Mouse (Mus musculus) liver, embryonic 13.5 days (tissue): ENCODE data around the gene Rhox4g. TPM values are rescaled to one million over a fixed set of nuclear protein-coding genes. Genes with fewer than 3 reads are reported as not detected.
"Not testable (repeated sequence)": the region's sequence is repeated elsewhere in the genome, so short reads cannot be mapped to it uniquely, and the experiment has no call there.

Source experiments
- ATAC-seq: fragments of 200-750 bp; cut with Nextera tagmentation; 2 replicates; pipeline ENCODE4 v1.8.0; 2017; ENCODE audit warnings: low read depth, mild to moderate bottlenecking, moderate number of reproducible peaks, moderate library complexity
- DNase-seq: peaks from one replicate; pipeline ENCODE4 v3.0.0; 2022
- H3K27ac ChIP-seq: fragments of 300-500 bp; sonication (generic); 2 replicates; pipeline ENCODE4 v1.5.1; 2015; ENCODE audit warnings: moderate library complexity, mild to moderate bottlenecking, inconsistent platforms
- H3K27me3 ChIP-seq: fragments of 300-500 bp; sonication (generic); 2 replicates; pipeline ENCODE4 v1.6.1; 2015; ENCODE audit warnings: mild to moderate bottlenecking, inconsistent platforms
- H3K36me3 ChIP-seq: fragments of 300-500 bp; sonication (generic); 2 replicates; pipeline ENCODE4 v1.6.1; 2015; ENCODE audit warnings: mild to moderate bottlenecking, inconsistent platforms
- H3K4me1 ChIP-seq: fragments of 300-500 bp; sonication (generic); replicated peaks from 2 replicates; pipeline ENCODE4 v1.6.1; 2015; ENCODE audit warnings: inconsistent platforms
- H3K4me2 ChIP-seq: fragments of 300-500 bp; sonication (generic); 2 replicates; pipeline ENCODE4 v1.6.1; 2015; ENCODE audit warnings: inconsistent platforms, mild to moderate bottlenecking, moderate library complexity
- H3K4me3 ChIP-seq: fragments of 300-500 bp; sonication (generic); replicated peaks from 2 replicates; pipeline ENCODE4 v1.5.1; 2015; ENCODE audit warnings: mild to moderate bottlenecking, inconsistent platforms
- H3K9ac ChIP-seq: fragments of 300-500 bp; sonication (generic); 2 replicates; pipeline ENCODE4 v1.6.1; 2015; ENCODE audit warnings: mild to moderate bottlenecking, inconsistent platforms
- H3K9me3 ChIP-seq: fragments of 300-500 bp; sonication (generic); replicated peaks from 2 replicates; pipeline ENCODE4 v1.6.1; 2016; ENCODE audit warnings: inconsistent platforms
- WGBS: fragments of 180-500 bp; shearing (Covaris S2); methylation state at CpG from one replicate; pipeline ENCODE4 v1.1.7; 2015; ENCODE audit not compliant: insufficient replicate concordance; 5-methylcytosine and 5-hydroxymethylcytosine counted together
- polyA plus RNA-seq: library from polyadenylated mRNA; unstranded; fragments of >200 nt; fragmentation: Nextera tagmentation; extraction: Ambion mirVana; gene quantifications from 2 replicates; pipeline ENCODE4 v1.2.1, GENCODE M21; 2015

The Rhox4g gene
- polyA plus RNA-seq: not detected in 2 replicates

DNA sequence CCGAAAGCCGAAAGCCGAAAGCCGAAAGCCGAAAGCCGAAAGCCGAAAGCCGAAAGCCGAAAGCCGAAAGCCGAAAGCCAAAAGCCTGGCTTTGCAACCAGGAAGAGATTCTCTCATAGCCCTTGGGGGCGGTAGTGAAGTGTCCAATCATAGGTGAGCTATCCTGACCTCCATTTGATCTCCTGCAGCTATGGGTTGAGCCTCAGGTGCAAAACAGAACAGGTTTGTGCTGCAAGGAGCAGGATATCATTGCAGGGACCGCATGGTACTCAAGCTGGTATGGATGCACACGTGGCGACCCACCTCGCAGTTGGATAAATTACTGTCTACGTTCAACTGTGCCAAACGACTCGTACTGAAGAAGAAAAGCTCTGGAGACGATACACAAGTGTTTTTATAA is at the start of gene Rhox4g:
Gene Rhox4g (minus strand): TSS at position 101 of the 400 bp plus-strand sequence.
- H3K27ac ChIP-seq, DNase-seq, H3K4me3 ChIP-seq, H3K36me3 ChIP-seq, H3K27me3 ChIP-seq, ATAC-seq, H3K9ac ChIP-seq, H3K4me1 ChIP-seq, H3K4me2 ChIP-seq, H3K9me3 ChIP-seq: not testable (repeated sequence)
- 82% methylated on average over 18 of the region's 20 CpGs for WGBS

GRCm38 (mm10) chrX:37692261-37692660 is 41.1 kb upstream of the Rhox4g start:
- Histone ChIP-seq H3K4me2 (no peak overlapping the region), H3K27ac (no peak overlapping the region), H3K9me3 (no peaks in the 10 kb centered on the region), H3K36me3 (no peaks in the 10 kb centered on the region), H3K4me1 (no peaks in the 10 kb centered on the region), H3K4me3 (no peak overlapping the region), H3K9ac (no peak overlapping the region), H3K27me3 (no peaks in the 10 kb centered on the region)
- no peak for ATAC-seq
- 58% methylated on average over 2 of the region's 2 CpGs for WGBS
- no peak for DNase-seq

- H3K27me3 ChIP-seq: no peaks in the 10 kb centered on the region
- H3K27ac ChIP-seq: no peak overlapping the region
- no peak overlapping the region for H3K9ac ChIP-seq
- no peak for ATAC-seq
- no peaks in the 10 kb centered on the region for H3K36me3 ChIP-seq
- WGBS: 74% methylated on average over 24 of the region's 24 CpGs
- peaks cover 5% of the 10 kb centered on the region; the same call in 1 of the 2 replicates for H3K9me3 ChIP-seq
- H3K4me1 ChIP-seq: no peaks in the 10 kb centered on the region
- no peak for DNase-seq
- H3K4me3 ChIP-seq: no peak overlapping the region
- H3K4me2 ChIP-seq: no peak overlapping the region
Measured at GRCm38 (mm10) chrX:37683031-37683715, 32.0 kb upstream of the Rhox4g start.

GRCm38 (mm10) chrX:37673177-37673576 is 22.1 kb upstream of the Rhox4g start, which contains the start of gene Rhox2h:
TSS of gene Rhox2h (minus strand) at chrX:37673277.
- not testable (repeated sequence) for H3K4me3 ChIP-seq, DNase-seq, H3K9me3 ChIP-seq, H3K27me3 ChIP-seq, H3K36me3 ChIP-seq, H3K4me1 ChIP-seq, H3K27ac ChIP-seq, H3K9ac ChIP-seq, H3K4me2 ChIP-seq, ATAC-seq
- 74% methylated on average over 8 of the region's 8 CpGs for WGBS

GRCm38 (mm10) chrX:37668664-37669063 is 17.5 kb upstream of the Rhox4g start, which contains the start of gene Rhox3h:
TSS of gene Rhox3h (minus strand) at chrX:37668764.
- not testable (repeated sequence) for H3K27me3 ChIP-seq, H3K36me3 ChIP-seq, H3K9ac ChIP-seq, H3K4me2 ChIP-seq, ATAC-seq, H3K4me1 ChIP-seq, H3K9me3 ChIP-seq, DNase-seq, H3K27ac ChIP-seq, H3K4me3 ChIP-seq
- WGBS: 71% methylated on average over 1 of the region's 3 CpGs

GRCm38 (mm10) chrX:37643370-37643769 is 7.8 kb downstream of the Rhox4g start, which contains the start of gene Rhox2g:
TSS of gene Rhox2g (minus strand) at chrX:37643470.
- 69% methylated on average over 6 of the region's 6 CpGs for WGBS
- H3K4me1 ChIP-seq, H3K4me3 ChIP-seq, H3K4me2 ChIP-seq, H3K27ac ChIP-seq, H3K27me3 ChIP-seq, H3K9me3 ChIP-seq, DNase-seq, H3K36me3 ChIP-seq, H3K9ac ChIP-seq, ATAC-seq: not testable (repeated sequence)

GRCm38 (mm10) chrX:37628512-37628911 is 22.6 kb downstream of the Rhox4g start, which contains the start of gene Rhox3g:
TSS of gene Rhox3g (minus strand) at chrX:37628612.
- not testable (repeated sequence) for H3K9me3 ChIP-seq

GRCm38 (mm10) chrX:37607604-37608003 is 43.5 kb downstream of the Rhox4g start, which contains the start of gene Rhox4f:
TSS of gene Rhox4f (minus strand) at chrX:37607704.
- H3K27me3 ChIP-seq, H3K27ac ChIP-seq, DNase-seq: not testable (repeated sequence)

More at GRCm38 (mm10) chrX:37628512-37628911, 22.6 kb downstream of the Rhox4g start, which contains the start of gene Rhox3g:
- not testable (repeated sequence) for H3K9ac ChIP-seq, H3K27ac ChIP-seq, ATAC-seq, H3K4me2 ChIP-seq, DNase-seq, H3K4me1 ChIP-seq, H3K36me3 ChIP-seq, H3K27me3 ChIP-seq, H3K4me3 ChIP-seq
- WGBS: 73% methylated on average over 2 of the region's 2 CpGs

More at GRCm38 (mm10) chrX:37607604-37608003, 43.5 kb downstream of the Rhox4g start, which contains the start of gene Rhox4f:
- not testable (repeated sequence) for H3K4me1 ChIP-seq, H3K9me3 ChIP-seq, H3K4me3 ChIP-seq, H3K4me2 ChIP-seq, H3K9ac ChIP-seq, ATAC-seq, H3K36me3 ChIP-seq
- 85% methylated on average over 16 of the region's 19 CpGs for WGBS

Other genes with a start within 250 kb of the Rhox4g start
- gene Rhox2b, start 239.3 kb downstream of the Rhox4g start, polyA plus RNA-seq: not detected in 2 replicates
- not detected in 2 replicates for gene Rhox4b, start 218.8 kb downstream of the Rhox4g start, polyA plus RNA-seq
- not detected in 2 replicates for gene Rhox2c, start 197.6 kb downstream of the Rhox4g start, polyA plus RNA-seq
- not detected in 2 replicates for gene Rhox3c, start 192.7 kb downstream of the Rhox4g start, polyA plus RNA-seq
- not detected in 2 replicates for gene Rhox4c, start 171.0 kb downstream of the Rhox4g start, polyA plus RNA-seq
- gene Rhox2d, start 157.9 kb downstream of the Rhox4g start, polyA plus RNA-seq: not detected in 2 replicates
- gene Rhox4d, start 137.0 kb downstream of the Rhox4g start, polyA plus RNA-seq: not detected in 2 replicates
- gene Rhox2e, start 120.9 kb downstream of the Rhox4g start, polyA plus RNA-seq: not detected in 2 replicates
- gene Rhox3e, start 109.3 kb downstream of the Rhox4g start, polyA plus RNA-seq: not detected in 2 replicates
- not detected in 2 replicates for gene Rhox4e, start 93.9 kb downstream of the Rhox4g start, polyA plus RNA-seq
- not detected in 2 replicates for gene Rhox2f, start 79.9 kb downstream of the Rhox4g start, polyA plus RNA-seq
- gene Rhox3f, start 70.3 kb downstream of the Rhox4g start, polyA plus RNA-seq: not detected in 2 replicates
- not detected in 2 replicates for gene Rhox4f, start 43.6 kb downstream of the Rhox4g start, polyA plus RNA-seq
- gene Rhox3g, start 22.7 kb downstream of the Rhox4g start, polyA plus RNA-seq: not detected in 2 replicates
- not detected in 2 replicates for gene Rhox2g, start 7.9 kb downstream of the Rhox4g start, polyA plus RNA-seq
- not detected in 2 replicates for gene Rhox3h, start 17.4 kb upstream of the Rhox4g start, polyA plus RNA-seq
- gene Rhox2h, start 21.9 kb upstream of the Rhox4g start, polyA plus RNA-seq: not detected in 2 replicates
- gene Rhox5, start 153.5 kb upstream of the Rhox4g start, polyA plus RNA-seq: 3.1 and 3.2 TPM in 2 replicates
- gene Rhox6, start 175.6 kb upstream of the Rhox4g start, polyA plus RNA-seq: not detected in 2 replicates
- not detected in 2 replicates for gene Rhox7a, start 180.4 kb upstream of the Rhox4g start, polyA plus RNA-seq
- gene Rhox8, start 227.6 kb upstream of the Rhox4g start, polyA plus RNA-seq: not detected in 2 replicates
- not detected in 2 replicates for gene Rhox7b, start 245.9 kb upstream of the Rhox4g start, polyA plus RNA-seq